Mouse (Mus musculus): ENCODE data around the gene Kcnd2. TPM values are rescaled to one million over a fixed set of nuclear protein-coding genes. Genes with fewer than 3 reads are reported as not detected.
A peak's percentile ranks its signal among the peaks of the same experiment; 100 is the strongest.
"Not testable (repeated sequence)": the region's sequence is repeated elsewhere in the genome, so short reads cannot be mapped to it uniquely, and the experiment has no call there.

Gene Kcnd2
- polyA plus RNA-seq (2012; rRNA removed), result 0.08 and 0.12 TPM in 2 replicates

GRCm38 (mm10) chr6:21215491-21216191 lies at the start of gene Kcnd2:
TSS of gene Kcnd2 (plus strand) at chr6:21215503.
- DNase-seq (ENCODE audit: low read depth, low spot score), result no peak
- WGBS, result 13% methylated on average over 34 of the region's 34 CpGs

- WGBS, result 43% methylated on average over 1 of the region's 1 CpGs
- no peak for DNase-seq (ENCODE audit: low read depth, low spot score)
Measured at GRCm38 (mm10) chr6:21166611-21167010, 48.7 kb upstream of the Kcnd2 start.

- 39% methylated on average over 2 of the region's 2 CpGs for WGBS
- no peak for DNase-seq (ENCODE audit: low read depth, low spot score)
Measured at GRCm38 (mm10) chr6:21195341-21195740, 20.0 kb upstream of the Kcnd2 start.

- 3% methylated on average over 29 of the region's 29 CpGs for WGBS
- peak; percentile 6 for DNase-seq (ENCODE audit: low read depth, low spot score)
Measured at GRCm38 (mm10) chr6:21213865-21214672, 1.2 kb upstream of the Kcnd2 start.

- 3% methylated on average over 79 of the region's 83 CpGs for WGBS
Measured at GRCm38 (mm10) chr6:21214673-21215490, 421 bp upstream of the Kcnd2 start.

GRCm38 (mm10) chr6:21216206-21217020 lies 1.1 kb downstream of the Kcnd2 start:
- 90% methylated on average over 27 of the region's 27 CpGs for WGBS

More at GRCm38 (mm10) chr6:21214673-21215490, 421 bp upstream of the Kcnd2 start:
- DNase-seq (ENCODE audit: low read depth, low spot score), result no peak

GRCm38 (mm10) chr6:21217156-21217555 lies 1.9 kb downstream of the Kcnd2 start:
- WGBS, result 92% methylated on average over 10 of the region's 10 CpGs
- no peak for DNase-seq (ENCODE audit: low read depth, low spot score)

More at GRCm38 (mm10) chr6:21216206-21217020, 1.1 kb downstream of the Kcnd2 start:
- no peak for DNase-seq (ENCODE audit: low read depth, low spot score)

GRCm38 (mm10) chr6:21226124-21226523 lies 10.8 kb downstream of the Kcnd2 start:
- no peak for DNase-seq (ENCODE audit: low read depth, low spot score)
- 94% methylated on average over 4 of the region's 4 CpGs for WGBS

GRCm38 (mm10) chr6:21259031-21259430 lies 43.7 kb downstream of the Kcnd2 start:
- no peak for DNase-seq (ENCODE audit: low read depth, low spot score)
- 56% methylated on average over 5 of the region's 5 CpGs for WGBS

GRCm38 (mm10) chr6:21267897-21268296 lies 52.6 kb downstream of the Kcnd2 start:
- WGBS, result 45% methylated on average over 2 of the region's 2 CpGs
- no peak for DNase-seq (ENCODE audit: low read depth, low spot score)

- DNase-seq (ENCODE audit: low read depth, low spot score), result no peak
- 66% methylated on average over 6 of the region's 6 CpGs for WGBS
Measured at GRCm38 (mm10) chr6:21277343-21277933, 62.1 kb downstream of the Kcnd2 start.

- 84% methylated on average over 4 of the region's 4 CpGs for WGBS
- no peak for DNase-seq (ENCODE audit: low read depth, low spot score)
Measured at GRCm38 (mm10) chr6:21304943-21305342, 89.6 kb downstream of the Kcnd2 start.

GRCm38 (mm10) chr6:21310159-21310558 lies 94.9 kb downstream of the Kcnd2 start:
- DNase-seq (ENCODE audit: low read depth, low spot score), result no peak
- 86% methylated on average over 3 of the region's 3 CpGs for WGBS

- no peak for DNase-seq (ENCODE audit: low read depth, low spot score)
- 82% methylated on average over 6 of the region's 6 CpGs for WGBS
Measured at GRCm38 (mm10) chr6:21321407-21321806, 106.1 kb downstream of the Kcnd2 start.

- WGBS, result 79% methylated on average over 4 of the region's 4 CpGs
Measured at GRCm38 (mm10) chr6:21322211-21322610, 106.9 kb downstream of the Kcnd2 start.

GRCm38 (mm10) chr6:21325251-21325650 lies 109.9 kb downstream of the Kcnd2 start:
- WGBS, result 56% methylated on average over 1 of the region's 1 CpGs
- no peak for DNase-seq (ENCODE audit: low read depth, low spot score)

More at GRCm38 (mm10) chr6:21322211-21322610, 106.9 kb downstream of the Kcnd2 start:
- DNase-seq (ENCODE audit: low read depth, low spot score), result no peak

GRCm38 (mm10) chr6:21327081-21327737 lies 111.9 kb downstream of the Kcnd2 start:
- 48% methylated on average over 4 of the region's 4 CpGs for WGBS
- no peak for DNase-seq (ENCODE audit: low read depth, low spot score)

GRCm38 (mm10) chr6:21385298-21385697 lies 170.0 kb downstream of the Kcnd2 start:
- 77% methylated on average over 3 of the region's 3 CpGs for WGBS
- DNase-seq (ENCODE audit: low read depth, low spot score), result not testable (repeated sequence)

Data from large intestine, adult 2 months (tissue).